Mouse (Mus musculus): ENCODE results near the gene 4921517D22Rik.

The 4921517D22Rik gene

DNA sequence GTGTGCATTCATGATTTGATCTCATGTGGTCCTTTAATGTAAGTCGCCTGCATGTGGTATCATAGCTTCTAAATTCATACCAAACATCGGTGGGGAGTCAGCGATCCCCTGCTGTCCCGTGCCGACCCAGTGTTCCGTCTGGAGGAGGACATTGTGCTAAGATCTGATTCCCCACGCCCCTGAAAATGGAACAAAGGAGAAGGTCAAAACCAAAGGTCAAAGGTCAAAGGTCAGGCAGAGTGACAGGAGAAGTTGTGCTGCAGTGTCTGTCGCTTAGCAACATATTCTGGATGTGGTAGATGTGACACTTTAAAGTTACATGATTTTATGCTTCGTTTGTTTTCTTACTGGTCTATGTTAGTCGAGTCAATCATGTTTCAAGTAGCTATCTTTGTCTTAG lies 2.4 kb downstream of the 4921517D22Rik start:
- CTCF ChIA-PET: interaction anchor here (0.6 kb wide), 1 partner anchor 1054 kb away, joined by 7 read pairs; no protein-coding TSS in a partner anchor

- CTCF ChIA-PET: no interaction called here
These were observed 3.3 kb downstream of the 4921517D22Rik start for GRCm38 (mm10) chr13:59690576-59690975.

DNA sequence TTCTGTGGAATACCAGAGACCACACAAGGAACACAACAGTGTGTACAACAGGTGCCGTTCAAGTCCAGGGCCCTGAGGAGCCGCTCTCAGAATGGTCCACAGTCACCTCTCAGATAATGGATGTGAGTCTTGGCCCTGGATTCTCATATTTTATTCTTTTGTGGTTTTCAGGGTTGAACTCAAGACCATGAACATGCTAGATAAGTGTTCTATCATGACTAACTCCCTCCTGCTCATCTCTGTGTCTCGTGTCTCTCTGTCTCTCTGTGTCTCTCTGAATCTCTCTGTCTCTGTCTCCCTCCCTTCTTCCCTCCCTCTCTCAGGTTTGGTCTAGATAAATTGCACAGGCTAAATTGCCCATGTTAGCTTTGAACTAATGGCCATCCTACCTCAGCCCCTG lies 4.1 kb downstream of the 4921517D22Rik start:
- CTCF ChIA-PET: no interaction called here

DNA sequence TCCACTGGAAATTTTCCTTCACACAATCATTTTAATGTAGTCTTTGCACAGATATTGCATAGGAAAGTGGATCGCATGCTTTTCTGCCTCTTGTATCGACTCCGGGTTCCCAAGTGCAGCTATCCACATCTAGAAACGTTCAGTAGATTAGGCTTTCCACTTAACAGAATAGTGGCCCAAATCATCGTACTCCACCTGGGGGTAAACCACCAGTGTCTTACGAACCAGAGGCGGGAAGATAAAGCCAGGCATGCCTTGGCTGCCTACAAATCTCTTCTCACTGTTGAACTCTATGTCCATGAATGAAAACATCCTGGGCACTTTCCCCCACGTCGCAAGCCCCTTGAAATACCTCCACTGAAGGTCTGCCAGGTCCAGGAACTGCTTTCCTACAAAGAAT lies 4.6 kb downstream of the 4921517D22Rik start:
- CTCF ChIA-PET: no interaction called here

- CTCF ChIA-PET: no interaction called here
These were observed 5.6 kb downstream of the 4921517D22Rik start for GRCm38 (mm10) chr13:59688338-59688770.

- CTCF ChIA-PET: no interaction called here
These were observed 8.7 kb downstream of the 4921517D22Rik start for GRCm38 (mm10) chr13:59685236-59685635.

DNA sequence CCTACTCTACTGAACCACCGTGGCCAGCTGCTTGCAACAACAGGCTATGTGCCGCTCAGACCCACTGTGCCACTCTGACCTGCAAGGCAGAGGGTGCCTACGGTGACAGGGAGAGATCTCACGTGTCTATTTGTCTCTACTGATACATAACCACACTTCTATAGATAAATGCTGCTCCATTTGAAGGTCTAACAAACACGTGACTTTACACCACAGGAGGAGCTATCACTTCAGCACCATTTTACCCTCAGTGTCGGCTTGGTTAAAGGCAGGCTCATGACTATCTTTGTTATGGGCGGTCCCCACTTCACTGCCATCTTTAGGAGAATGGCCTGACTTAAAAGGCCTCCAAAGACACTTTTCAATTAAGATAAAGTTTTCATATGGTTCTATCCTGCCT lies 11.3 kb downstream of the 4921517D22Rik start:
- CTCF ChIA-PET: no interaction called here

- CTCF ChIA-PET: no interaction called here
These were observed 14.0 kb downstream of the 4921517D22Rik start for GRCm38 (mm10) chr13:59679908-59680307.

DNA sequence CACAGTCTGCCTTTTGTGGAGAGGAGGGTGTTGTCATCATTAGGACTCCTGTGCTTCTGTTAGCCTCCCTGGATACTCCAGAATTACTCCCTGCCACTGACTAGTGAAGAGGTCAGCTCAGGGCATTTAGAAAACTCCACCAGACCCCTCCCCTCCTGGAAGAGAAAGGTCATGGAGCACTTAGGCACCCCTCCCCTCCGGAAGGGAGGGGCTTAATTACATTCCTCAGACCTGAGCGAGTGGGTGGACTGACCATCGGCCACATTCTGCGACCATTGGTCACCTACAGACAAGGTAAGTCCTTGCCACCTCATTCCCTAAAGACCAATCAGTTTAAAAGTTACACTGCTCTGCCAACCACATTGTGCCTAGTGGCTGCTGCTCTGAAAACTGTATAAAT lies 14.6 kb downstream of the 4921517D22Rik start:
- CTCF ChIA-PET: no interaction called here

DNA sequence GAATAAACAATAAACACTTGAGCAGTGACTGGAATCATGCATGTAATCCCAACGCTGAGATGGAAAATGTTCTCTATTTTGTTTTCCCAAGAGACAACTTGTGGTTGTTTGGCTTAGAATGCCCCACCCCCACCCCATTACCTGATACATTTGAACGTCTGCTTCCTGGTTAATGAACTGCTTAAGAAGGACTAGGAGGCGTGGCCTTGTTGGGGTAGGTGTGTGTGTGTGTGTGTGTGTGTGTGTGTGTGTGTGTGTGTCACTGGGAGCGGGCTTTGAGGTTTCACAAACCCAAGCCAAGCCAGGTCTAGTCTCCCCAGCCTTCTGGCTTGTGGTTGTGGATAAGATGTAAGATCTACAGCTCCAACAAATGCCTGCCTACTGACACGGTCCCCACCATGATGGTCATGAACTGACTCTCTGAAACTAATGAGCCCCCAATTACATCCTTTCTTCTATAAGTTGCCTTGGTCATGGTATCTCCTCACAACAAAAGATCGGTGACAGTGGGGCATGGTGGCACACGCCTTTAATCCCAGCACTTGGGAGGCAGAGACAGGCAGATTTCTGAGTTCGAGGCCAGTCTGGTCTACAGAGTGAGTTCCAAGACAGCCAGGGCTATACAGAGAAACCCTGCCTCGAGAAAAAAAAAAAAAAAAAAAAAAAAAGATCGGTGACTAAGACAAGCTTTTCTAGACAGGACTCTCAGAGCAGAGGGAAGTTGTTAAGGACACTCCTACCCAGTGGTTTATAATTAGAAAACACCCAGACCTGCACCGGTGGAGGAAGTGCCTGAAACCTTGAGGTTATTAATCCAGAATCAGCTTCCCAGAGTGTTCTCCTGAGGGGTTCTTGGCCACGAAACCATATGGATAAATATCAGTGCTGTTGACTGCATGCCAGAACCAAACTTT lies 17.3 kb downstream of the 4921517D22Rik start:
- CTCF ChIA-PET: interaction anchor here (0.6 to 0.7 kb wide), 4 partner anchors 11 to 162 kb away, joined by 3 to 6 read pairs (median 4); no protein-coding TSS in a partner anchor

DNA sequence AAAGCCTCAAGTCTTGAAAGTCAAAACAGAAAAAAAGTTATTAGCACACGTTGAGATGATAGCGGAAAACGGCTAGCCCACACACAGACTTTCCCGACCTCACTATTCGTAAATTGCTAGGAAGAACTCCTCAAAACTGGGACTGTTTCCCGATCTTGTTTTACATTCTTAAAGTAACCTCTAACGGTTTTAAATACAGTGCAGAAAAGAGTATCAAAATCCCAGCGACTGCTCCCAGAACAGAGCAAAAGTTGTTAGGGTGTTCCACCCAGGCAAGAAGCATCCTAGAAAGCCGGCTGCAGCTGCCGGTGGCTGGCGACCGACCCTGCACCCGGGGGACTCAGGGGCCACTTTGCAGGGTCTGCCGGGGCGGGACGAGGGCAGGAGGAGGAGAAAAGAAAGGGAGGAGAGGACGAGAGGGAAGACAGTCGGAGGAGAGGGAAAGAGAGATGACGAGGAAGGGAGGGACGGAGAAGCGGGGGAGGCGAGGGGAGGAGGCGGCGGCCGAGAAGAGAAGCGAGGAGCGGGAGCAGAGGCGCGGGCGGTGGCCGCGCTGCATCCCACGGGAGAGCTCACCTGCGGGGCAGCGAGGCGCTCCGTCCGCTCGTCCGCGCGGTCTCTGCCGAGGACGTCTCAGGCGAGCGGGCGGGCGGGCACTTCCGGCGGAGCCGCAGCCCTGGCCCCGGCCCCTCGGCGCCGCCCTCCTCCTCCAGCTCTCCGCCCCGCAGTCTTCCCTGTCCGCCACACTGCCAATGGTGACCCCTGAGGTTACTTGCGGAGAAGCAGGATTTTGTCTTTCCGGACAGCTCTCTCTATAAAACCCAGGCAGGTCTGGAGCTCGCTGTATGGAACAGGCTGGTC lies 18.5 kb downstream of the 4921517D22Rik start, which contains the start of gene Golm1:
TSS of gene Golm1 (minus strand) at position 661 of the 861 bp plus-strand sequence.
- CTCF ChIA-PET: interaction anchor here (0.7 kb wide), 1 partner anchor 9 kb away, joined by 3 read pairs; no protein-coding TSS in a partner anchor

DNA sequence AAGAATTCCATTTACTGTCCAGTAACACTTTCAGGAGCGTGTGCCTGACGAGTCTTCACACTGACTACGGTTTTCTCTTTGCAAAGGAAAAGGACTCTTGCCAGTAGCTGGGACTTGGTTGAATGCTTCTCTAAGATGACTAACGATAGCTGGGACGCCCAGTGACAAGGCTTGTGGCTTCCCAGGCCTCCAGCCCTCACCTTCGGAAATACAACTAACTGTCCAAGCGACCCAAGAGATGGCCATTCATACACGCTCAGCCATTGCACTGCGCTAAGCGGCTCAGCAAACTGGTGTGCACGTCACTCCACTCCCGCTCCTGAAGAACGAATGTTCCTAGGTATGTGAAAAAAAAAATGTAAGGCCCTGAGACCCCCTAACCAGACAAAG lies 19.2 kb downstream of the 4921517D22Rik start:
- CTCF ChIA-PET: no interaction called here

- CTCF ChIA-PET: no interaction called here
These were observed 19.7 kb downstream of the 4921517D22Rik start for GRCm38 (mm10) chr13:59674215-59674614.

GRCm38 (mm10) chr13:59673597-59673996 lies 20.3 kb downstream of the 4921517D22Rik start:
- CTCF ChIA-PET: no interaction called here

DNA sequence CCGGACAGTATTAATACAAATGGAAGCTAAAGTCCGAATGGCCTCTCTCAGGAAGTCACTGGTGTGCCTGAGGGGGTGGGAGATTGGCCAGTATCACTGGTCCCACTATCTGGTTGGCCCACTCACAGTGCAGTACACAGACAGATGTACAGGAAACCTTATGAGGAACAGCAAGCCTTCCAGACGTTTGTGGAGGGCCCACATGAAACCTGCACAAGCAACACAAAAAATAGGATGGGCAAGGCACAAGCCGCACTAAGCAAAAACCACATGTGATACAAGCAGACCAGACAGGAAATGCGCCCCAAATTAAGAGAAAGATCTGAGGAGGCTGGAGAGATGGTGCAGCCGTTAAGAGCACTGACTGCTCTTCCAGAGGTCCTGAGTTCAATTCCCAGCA lies 21.7 kb downstream of the 4921517D22Rik start:
- CTCF ChIA-PET: interaction anchor here (0.6 kb wide), 1 partner anchor 124 kb away, joined by 3 read pairs; no protein-coding TSS in a partner anchor

DNA sequence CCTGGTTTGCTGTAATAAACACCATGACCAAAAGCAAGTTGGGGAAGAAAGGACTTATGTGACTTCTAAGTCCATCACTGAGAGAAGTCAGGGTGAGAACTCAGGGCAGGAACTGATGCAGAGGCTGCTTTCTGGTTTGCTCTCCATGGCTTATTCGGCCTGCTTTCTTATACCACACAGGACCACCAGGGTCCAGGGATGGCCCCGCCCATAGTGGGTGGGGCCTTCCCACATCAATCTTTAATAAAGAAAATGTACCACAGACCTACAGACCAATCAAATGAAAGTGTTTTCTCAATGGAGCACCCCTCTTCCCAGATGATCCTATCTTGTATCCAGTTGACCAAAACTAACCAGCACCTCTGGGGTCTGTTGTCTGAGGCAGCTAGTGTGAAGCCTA lies 22.4 kb downstream of the 4921517D22Rik start:
- CTCF ChIA-PET: no interaction called here

GRCm38 (mm10) chr13:59669946-59670345 lies 24.0 kb downstream of the 4921517D22Rik start:
- CTCF ChIA-PET: no interaction called here

DNA sequence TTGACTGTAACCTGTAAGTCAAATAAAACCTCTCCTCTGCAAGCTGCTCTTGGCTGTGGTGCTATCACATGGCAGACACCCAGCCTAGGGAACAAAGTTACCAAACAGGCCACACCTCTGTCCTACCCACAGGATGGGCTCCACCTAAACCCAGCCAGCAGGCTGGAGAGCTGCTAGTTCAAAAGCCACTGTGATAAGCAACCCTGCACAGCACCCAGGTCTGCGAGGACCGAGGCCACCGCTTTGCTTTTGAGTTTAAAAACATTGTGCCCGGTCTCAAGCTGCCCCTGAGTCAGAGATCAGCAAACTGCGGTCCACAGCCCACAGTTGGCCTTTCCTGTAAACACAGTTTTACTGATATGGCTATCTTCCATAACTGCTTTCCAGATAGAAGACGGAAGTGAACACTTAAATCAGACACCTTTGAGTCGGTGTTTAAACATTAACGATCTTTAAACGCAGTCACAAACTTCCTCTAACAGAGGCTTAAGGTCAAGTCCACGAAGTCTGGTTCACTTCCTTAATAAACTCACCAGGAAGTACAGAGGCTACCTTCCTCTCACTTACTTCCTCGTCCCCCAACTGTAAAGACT lies 25.3 kb downstream of the 4921517D22Rik start:
- CTCF ChIA-PET: no interaction called here

DNA sequence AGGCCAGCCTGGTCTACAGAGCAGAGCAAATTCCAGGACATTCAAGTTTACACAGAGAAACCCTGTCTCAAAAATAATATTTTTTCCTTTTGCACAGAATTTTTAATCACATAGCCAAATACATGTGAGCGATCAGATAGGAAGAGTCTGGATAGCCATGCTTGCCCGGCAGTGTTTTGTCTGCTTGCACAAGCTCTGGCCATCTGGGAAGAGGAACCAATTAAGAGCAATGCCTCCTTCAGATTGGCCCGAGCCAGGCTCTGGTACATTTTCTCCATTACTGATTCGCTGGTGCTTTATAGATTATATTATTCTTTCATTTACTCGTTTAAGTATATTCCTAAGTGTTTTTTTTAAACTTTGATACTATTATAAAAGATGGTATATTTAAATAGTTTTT lies 26.1 kb downstream of the 4921517D22Rik start:
- CTCF ChIA-PET: no interaction called here

DNA sequence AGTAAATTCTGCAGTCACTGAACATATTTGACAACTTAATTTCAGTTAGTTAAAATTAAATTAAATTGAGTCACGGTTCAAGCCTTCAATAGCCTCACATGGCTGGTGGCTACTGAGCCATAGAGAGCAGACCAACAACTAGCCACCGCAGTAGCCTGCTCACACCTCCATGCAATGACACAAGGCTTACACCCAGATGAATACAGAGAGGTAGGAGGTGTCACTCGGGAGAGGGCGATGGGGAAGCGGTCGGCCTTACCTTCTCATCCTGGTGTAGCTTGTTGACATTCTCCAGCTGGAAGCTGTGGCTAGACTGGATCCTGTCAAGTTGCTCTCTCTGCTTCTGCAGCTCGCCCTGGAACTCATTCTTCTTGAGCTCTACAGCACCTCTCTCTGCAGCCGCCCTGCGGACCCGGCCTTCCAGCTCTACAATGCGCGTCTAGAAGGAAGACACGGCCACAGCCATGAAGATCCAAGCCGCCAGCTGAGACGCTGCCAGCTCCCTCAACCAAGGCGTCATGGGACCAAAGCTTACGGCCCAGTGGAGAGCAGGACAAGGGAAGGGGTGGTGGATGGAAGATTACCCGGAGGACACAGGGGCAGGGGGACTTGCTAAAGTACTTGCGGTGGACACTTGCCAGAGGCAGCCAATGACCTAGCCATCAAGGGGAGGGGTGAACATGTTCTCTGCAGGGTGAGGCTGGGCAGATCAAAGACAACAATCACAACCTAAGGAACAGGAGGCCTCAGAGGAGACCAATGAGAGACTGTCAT lies 29.8 kb downstream of the 4921517D22Rik start:
- CTCF ChIA-PET: no interaction called here

- CTCF ChIA-PET: interaction anchor here (0.6 kb wide), 1 partner anchor 15 kb away, joined by 3 read pairs; no protein-coding TSS in a partner anchor
These were observed 31.9 kb downstream of the 4921517D22Rik start for GRCm38 (mm10) chr13:59661966-59662365.
